Mouse (Mus musculus): ENCODE results near the gene Smok2a. TPM values are rescaled to one million over a fixed set of nuclear protein-coding genes. Genes with fewer than 3 reads are reported as not detected.
"Not testable (repeated sequence)": the region's sequence is repeated elsewhere in the genome, so short reads cannot be mapped to it uniquely, and the experiment has no call there.

Gene Smok2a
- polyA plus RNA-seq, 1 experiment from 2014 or later, result not detected

DNA sequence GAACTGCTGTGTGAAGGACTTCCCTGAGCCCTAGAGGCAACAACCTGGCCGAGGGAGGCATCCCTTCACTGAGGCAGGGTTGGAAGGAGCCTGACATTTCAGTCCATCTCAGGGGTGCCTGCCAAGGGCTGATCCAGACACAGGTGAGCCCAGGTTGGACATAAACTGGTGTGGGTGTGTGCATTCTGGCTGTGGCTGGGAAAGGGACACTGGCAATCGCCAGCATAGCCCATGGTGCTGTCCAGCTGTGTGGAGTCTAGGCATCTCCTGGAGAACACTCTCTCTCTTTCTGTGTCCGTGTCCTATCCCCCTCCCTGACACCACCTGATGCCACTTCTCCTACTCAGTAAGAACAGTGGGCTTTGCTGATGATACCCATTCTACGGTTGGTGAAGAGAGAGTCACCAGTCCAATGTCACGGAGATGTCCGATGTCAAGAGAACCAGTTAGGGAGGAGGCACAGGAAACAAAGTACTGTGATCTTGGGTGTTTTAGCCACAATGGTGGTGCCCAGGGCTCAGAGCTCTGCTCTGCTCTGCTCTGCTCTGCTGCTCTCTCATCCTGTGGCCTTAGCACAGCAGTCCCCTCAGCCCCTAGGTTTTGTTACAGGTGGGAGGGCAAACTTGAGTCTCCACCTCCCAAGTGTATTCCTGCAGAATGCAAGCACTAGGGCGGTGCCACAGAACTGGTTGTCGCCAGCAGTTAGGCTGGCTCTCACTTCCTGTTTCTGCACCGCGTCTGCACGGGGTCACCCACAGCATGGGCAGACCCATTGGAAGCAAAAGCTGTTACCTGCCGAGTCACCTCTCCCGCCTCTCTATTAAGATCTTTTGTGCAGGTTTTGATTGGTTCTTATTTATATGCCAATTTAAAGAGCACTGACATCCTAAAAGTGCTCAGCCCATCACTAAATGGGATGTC, 20.1 kb downstream of the Smok2a start:
- not testable (repeated sequence) for H3K27me3 ChIP-seq (ENCODE audit: control insufficient read depth, insufficient read depth, low read length); ATAC-seq (ENCODE audit: low FRiP score)
- H3K9me3 ChIP-seq (ENCODE audit: control insufficient read depth, low read length), result peaks cover 27% of the 10 kb centered on the region

DNA sequence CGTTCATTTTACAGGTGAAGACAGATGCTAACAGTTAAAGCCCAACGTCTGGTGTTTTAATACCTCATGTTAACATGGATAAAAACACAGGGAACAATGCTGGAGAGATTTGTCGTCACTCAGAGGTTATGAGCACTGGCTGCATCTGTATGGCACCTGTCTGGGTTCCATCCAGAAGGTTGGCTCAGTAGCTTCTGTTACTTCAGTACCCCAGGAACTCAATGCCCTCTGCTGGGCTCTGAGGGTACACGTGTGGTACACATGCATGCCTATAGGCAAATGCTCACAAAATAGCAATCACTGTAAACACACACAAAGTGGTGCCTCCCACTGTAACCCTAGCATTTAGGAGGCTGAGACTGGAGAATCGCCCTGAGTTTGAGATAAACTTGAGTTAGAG, 33.8 kb downstream of the Smok2a start:
- DNase-seq (ENCODE audit: low spot score, missing footprints); H3K4me2 ChIP-seq; H3K27ac ChIP-seq (ENCODE audit: low read depth, low read length); H3K27me3 ChIP-seq (ENCODE audit: control insufficient read depth, insufficient read depth, low read length); H3K36me3 ChIP-seq (ENCODE audit: control insufficient read depth, insufficient read depth, low read length); H3K4me3 ChIP-seq (ENCODE audit: low read depth, low read length); H3K4me1 ChIP-seq (ENCODE audit: control insufficient read depth, insufficient read depth, low read length); H3K9me3 ChIP-seq (ENCODE audit: control insufficient read depth, low read length); H3K9ac ChIP-seq (ENCODE audit: low read length): not testable (repeated sequence)
- 0 out of 2 replicates have a peak, but pooled peaks have one; percentile 16 for ATAC-seq (ENCODE audit: low FRiP score)
- WGBS, result 71% methylated on average over 1 of the region's 5 CpGs

More for the DNA sequence above, 20.1 kb downstream of the Smok2a start:
- H3K4me1 ChIP-seq (ENCODE audit: control insufficient read depth, insufficient read depth, low read length); H3K4me3 ChIP-seq (ENCODE audit: low read depth, low read length); H3K36me3 ChIP-seq (ENCODE audit: control insufficient read depth, insufficient read depth, low read length); DNase-seq (ENCODE audit: low spot score, missing footprints); H3K4me2 ChIP-seq; H3K27ac ChIP-seq (ENCODE audit: low read depth, low read length); H3K9ac ChIP-seq (ENCODE audit: low read length): not testable (repeated sequence)
- 90% methylated on average over 7 of the region's 13 CpGs for WGBS

Other genes with a start within 250 kb of the Smok2a start
- 136 and 144 TPM in 2 replicates for gene Wtap, start 227.0 kb upstream of the Smok2a start, polyA plus RNA-seq (2014; fragmentation: Nextera tagmentation; extraction: Ambion mirVana)
- 114 and 120 TPM in 2 replicates for gene Sod2, start 214.3 kb upstream of the Smok2a start, polyA plus RNA-seq (2014; fragmentation: Nextera tagmentation; extraction: Ambion mirVana)
- not detected in 2 replicates for gene Gpr31b, start 168.9 kb upstream of the Smok2a start, polyA plus RNA-seq (2014; fragmentation: Nextera tagmentation; extraction: Ambion mirVana)
- gene Tcp10b, start 160.1 kb upstream of the Smok2a start, polyA plus RNA-seq (2014; fragmentation: Nextera tagmentation; extraction: Ambion mirVana), result not detected in 2 replicates
- not detected in 2 replicates for gene Unc93a, start 89.4 kb upstream of the Smok2a start, polyA plus RNA-seq (2014; fragmentation: Nextera tagmentation; extraction: Ambion mirVana)
- gene Smok2b, start 9.1 kb downstream of the Smok2a start, polyA plus RNA-seq (2014; fragmentation: Nextera tagmentation; extraction: Ambion mirVana), result not detected in 2 replicates
- gene Tcp10c, start 133.4 kb downstream of the Smok2a start, polyA plus RNA-seq (2014; fragmentation: Nextera tagmentation; extraction: Ambion mirVana), result not detected in 2 replicates

Measured in midbrain, embryonic 11.5 days (tissue).